Mouse (Mus musculus): ENCODE results near the gene Alg6.

The Alg6 gene

GRCm38 (mm10) chr4:99714904-99715782 is at the start of gene Alg6:
Alg6 (plus strand) TSS chr4:99715664.
- DNase-seq (ENCODE audit: low read depth, low spot score), result peak; percentile 77

GRCm38 (mm10) chr4:99670203-99670851 is 45.1 kb upstream of the Alg6 start:
- DNase-seq (ENCODE audit: low read depth, low spot score), result no peak

- no peak for DNase-seq (ENCODE audit: low read depth, low spot score)
These were observed 40.3 kb upstream of the Alg6 start for GRCm38 (mm10) chr4:99675191-99675590.

GRCm38 (mm10) chr4:99683941-99684340 is 31.5 kb upstream of the Alg6 start:
- DNase-seq (ENCODE audit: low read depth, low spot score), result no peak

- DNase-seq (ENCODE audit: low read depth, low spot score), result no peak
These were observed 29.2 kb upstream of the Alg6 start for GRCm38 (mm10) chr4:99686308-99686707.

DNA sequence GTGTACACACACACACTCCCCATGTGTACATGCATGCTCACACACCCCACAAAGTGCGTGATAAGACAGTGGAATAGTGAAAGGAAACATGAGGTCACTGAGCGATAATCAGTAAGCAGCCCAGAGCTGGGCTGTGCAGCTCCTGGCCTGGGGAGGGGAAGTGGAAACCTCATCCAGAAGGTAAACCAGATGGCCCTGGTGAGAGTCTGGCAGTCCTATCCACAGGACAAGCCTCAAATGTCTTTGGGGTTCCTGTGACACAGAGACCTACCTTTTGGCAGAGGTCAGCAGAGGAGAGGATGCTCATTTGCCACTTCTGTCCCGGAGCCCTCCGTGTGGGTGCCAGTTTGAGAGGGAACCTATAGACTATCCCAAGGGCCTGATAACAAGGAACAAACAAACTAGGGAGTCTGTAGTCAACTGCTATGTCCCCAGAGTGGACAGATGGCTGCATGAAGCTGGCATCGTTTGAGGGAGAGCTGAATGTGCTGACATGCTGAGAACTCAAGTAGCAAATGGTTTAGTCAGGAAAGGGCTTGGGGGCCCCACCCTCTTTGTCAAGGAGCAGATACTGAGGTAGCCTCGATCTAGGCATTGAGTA is 2.8 kb upstream of the Alg6 start:
- no peak for DNase-seq (ENCODE audit: low read depth, low spot score)

DNA sequence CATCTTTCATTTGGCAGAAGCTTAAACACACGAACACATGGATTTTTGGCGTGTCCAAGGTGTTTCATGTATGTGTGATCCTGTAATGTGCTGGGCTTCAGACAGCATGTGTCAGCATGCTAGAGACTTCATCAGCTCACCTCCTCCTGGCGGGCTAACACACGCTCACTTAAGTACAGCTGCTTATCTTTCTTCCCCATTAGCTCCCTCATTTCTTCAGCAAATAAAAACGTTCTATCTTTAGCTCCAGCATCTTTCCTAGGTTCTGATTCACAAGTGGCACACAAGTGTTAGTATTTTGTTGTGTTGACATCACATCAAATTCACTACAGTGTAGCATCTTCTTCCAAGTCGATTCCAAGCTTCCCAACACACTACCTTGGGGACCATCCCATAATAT is 1.5 kb upstream of the Alg6 start:
- DNase-seq (ENCODE audit: low read depth, low spot score), result no peak

- DNase-seq (ENCODE audit: low read depth, low spot score), result no peak
These were observed 436 bp downstream of the Alg6 start for GRCm38 (mm10) chr4:99715783-99716416.

DNA sequence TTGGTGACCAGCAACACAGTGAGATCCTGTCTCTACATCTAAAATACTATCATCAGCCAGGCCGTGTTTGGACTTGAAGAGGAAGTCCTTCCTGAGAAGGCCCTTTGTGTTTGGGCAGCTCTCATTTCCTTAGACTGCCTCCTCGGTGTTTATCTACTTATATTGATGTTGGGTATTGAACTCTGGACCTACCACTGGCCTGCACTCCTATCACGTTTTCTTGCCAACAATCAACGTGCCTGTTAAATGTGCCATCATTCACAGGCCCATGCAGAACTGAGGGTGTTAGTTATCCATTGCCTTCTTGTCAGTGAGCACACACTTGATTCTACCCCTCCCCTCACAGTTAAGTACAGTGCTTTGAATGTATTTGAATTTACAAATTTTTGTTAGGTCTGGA is 2.4 kb downstream of the Alg6 start:
- no peak for DNase-seq (ENCODE audit: low read depth, low spot score)

GRCm38 (mm10) chr4:99724331-99724730 is 8.9 kb downstream of the Alg6 start:
- DNase-seq (ENCODE audit: low read depth, low spot score), result no peak

- DNase-seq (ENCODE audit: low read depth, low spot score), result no peak
These were observed 10.5 kb downstream of the Alg6 start for GRCm38 (mm10) chr4:99725914-99726451.

DNA sequence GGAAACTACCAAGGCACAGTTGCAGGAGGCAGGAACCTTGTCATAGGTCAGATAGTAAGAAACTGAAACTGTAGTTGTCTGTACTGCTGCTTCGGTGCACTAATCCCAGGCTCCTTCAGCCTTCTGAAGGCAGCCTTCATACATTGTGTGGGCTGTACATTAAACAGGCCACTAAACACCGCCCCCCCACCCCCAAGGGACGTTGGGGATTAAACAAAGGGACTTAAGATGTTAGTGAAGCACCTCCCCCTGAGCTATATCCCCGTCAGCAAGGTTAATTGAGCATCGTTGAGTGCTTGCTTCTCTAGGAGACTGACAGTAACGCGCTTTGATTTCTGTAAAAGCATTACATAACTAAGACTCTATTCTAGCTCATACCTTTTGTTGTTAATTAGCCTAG is 24.4 kb downstream of the Alg6 start:
- no peak for DNase-seq (ENCODE audit: low read depth, low spot score)

DNA sequence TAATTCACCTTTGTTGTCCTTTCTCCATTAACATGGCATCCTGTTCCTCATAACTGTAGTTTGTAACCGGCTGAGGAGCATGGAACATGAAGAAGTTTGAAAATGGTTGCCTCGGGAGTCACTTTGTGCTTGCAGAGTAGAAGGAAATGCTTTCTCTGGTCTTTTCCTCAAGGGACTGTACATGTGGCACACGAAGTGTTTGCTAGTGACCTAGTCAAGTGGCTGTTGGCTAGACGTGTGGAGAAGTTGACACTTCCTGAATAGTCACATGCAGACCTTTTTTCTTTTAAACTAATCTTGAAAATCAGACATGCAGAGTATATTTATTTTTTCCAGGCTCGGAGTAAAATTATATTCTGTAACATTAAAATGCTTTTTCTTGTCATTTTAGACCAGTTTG is 37.0 kb downstream of the Alg6 start:
- DNase-seq (ENCODE audit: low read depth, low spot score), result no peak

DNA sequence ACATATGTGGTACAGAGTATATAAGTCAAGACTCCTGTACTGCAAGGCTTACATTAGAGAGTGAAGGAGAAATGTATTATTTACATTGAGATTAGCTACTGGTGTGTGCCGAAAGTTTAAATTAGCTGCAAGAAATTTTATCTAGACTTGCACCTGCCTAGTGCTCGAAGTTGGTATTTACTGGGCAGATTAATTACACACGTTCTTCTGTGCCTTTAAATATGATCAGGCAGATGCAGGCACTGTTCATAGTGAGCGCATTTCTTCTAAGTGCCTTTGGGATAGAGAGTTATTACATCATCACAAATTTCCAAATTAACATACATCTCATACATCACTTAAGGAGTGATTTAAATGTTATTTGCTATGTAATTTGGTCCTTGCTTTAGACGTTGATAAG is 50.8 kb downstream of the Alg6 start:
- DNase-seq (ENCODE audit: low read depth, low spot score), result no peak

DNA sequence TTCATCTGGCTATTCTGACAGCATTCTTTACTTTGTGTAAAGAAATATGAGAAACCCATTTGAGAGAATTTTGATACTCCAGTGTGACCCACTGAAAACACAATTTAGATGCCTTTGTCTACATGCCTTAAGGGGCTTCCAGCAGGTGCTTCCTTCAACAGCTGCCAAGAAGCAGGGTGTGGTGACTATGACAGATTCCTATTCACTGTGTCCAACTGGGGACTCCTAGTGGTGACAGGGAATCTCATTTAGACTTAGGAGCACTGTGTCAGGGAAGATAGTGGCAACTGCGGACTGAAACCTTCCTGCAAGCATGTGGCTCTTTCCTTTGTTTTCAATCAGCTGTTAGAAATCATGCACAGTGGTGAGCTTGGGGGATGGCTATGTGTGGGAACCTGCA is 51.3 kb downstream of the Alg6 start:
- no peak for DNase-seq (ENCODE audit: low read depth, low spot score)

DNA sequence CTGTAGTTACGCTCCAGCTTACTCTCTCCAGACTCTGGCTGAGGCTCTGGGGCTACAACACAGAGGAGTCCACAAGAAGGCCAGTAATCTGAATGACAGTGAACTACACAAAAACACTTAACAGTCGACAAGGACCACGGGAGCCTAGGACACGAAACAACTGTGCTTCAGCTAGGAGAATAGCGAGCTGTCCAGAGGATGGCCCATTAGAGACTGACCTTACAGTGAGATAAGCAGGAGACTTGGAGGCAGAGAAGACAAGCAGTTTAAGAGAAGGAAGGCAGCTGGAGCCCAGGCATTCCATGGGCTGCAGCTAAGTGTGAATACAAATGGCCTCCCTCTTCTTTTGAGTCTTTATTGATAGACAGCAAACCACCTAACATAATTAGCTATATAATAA is 55.1 kb downstream of the Alg6 start:
- DNase-seq (ENCODE audit: low read depth, low spot score), result no peak

DNA sequence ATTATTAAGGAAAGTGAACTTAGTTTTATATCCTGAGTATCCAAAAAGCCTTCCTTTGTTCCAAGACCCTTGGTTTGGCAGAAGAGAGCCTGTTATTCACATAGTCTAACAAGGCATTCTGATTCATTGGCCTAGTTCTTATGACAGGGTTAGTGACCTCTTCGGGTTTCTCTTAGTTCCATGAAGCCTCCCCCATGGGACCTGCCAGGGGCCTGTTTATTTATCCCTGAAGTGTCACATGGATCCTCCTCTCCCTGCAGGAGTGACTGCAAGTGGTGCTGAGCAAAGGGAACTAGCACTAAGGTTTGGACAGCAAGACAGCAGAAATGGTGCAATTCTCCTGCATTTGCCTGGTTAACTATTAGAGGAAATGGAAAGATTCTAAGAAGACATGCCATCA is 57.6 kb downstream of the Alg6 start:
- DNase-seq (ENCODE audit: low read depth, low spot score), result no peak

DNA sequence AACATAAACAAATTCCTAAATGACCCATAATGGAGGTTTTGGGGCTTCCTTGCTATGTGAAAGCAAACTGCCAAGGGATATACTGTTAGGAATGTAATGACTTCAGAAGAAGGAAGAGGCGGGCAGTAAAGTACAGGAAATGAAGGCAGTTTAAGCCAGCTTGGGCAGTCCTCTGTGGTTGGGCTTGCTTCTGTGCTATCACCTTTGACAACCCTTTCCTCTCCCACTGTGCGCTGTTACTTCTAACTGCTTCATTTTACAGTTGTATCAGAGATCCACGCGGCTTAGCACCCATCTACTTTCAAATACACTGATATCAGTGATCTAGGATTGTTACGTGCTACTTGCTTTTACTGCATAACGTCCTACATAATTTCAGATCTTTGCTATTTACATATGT is 76.9 kb downstream of the Alg6 start:
- no peak for DNase-seq (ENCODE audit: low read depth, low spot score)
